Mouse (Mus musculus): Measurements from ENCODE around the gene Cldn2. TPM values are rescaled to one million over a fixed set of nuclear protein-coding genes. Genes with fewer than 3 reads are reported as not detected.

Cldn2 gene
- polyA plus RNA-seq, 1 experiment from 2014 or later, result 0.18 TPM

- Histone ChIP-seq H3K27ac (replicated peaks) (no peak overlapping the region), H3K9ac (ENCODE audit: low read length) (no peak overlapping the region), H3K36me3 (ENCODE audit: control insufficient read depth, insufficient read depth, low read length) (no peaks in the 10 kb centered on the region), H3K4me1 (replicated peaks; ENCODE audit: control insufficient read depth, insufficient read depth) (no peaks in the 10 kb centered on the region), H3K4me3 (ENCODE audit: low read depth, low read length) (no peak overlapping the region), H3K27me3 (ENCODE audit: control insufficient read depth, insufficient read depth, low read length) (no peaks in the 10 kb centered on the region), H3K9me3 (ENCODE audit: control insufficient read depth, low read length) (no peaks in the 10 kb centered on the region), H3K4me2 (replicated peaks; ENCODE audit: low read depth) (no peak overlapping the region)
- no peak for DNase-seq (ENCODE audit: low spot score)
- no peak for ATAC-seq (ENCODE audit: low FRiP score, low TSS enrichment)
- TF ChIP-seq EP300 (optimal IDR thresholded peaks at IDR 0.05) (no peak), CTCF (IDR thresholded peaks at IDR 0.05; ENCODE audit: low read depth) (no peak)
- 87% methylated on average over 6 of the region's 6 CpGs for WGBS
These were observed 27.9 kb downstream of the Cldn2 start for GRCm38 (mm10) chrX:139828363-139829092.

- Histone ChIP-seq H3K9me3 (ENCODE audit: control insufficient read depth, low read length) (no peaks in the 10 kb centered on the region), H3K27me3 (ENCODE audit: control insufficient read depth, insufficient read depth, low read length) (no peaks in the 10 kb centered on the region), H3K36me3 (ENCODE audit: control insufficient read depth, insufficient read depth, low read length) (no peaks in the 10 kb centered on the region), H3K9ac (ENCODE audit: low read length) (no peak overlapping the region), H3K27ac (replicated peaks) (no peak overlapping the region), H3K4me2 (replicated peaks; ENCODE audit: low read depth) (no peak overlapping the region), H3K4me3 (ENCODE audit: low read depth, low read length) (no peak overlapping the region), H3K4me1 (replicated peaks; ENCODE audit: control insufficient read depth, insufficient read depth) (no peaks in the 10 kb centered on the region)
- TF ChIP-seq CTCF (IDR thresholded peaks at IDR 0.05; ENCODE audit: low read depth), result peak; percentile 85
- TF ChIP-seq EP300 (optimal IDR thresholded peaks at IDR 0.05), result no peak
- ATAC-seq (ENCODE audit: low FRiP score, low TSS enrichment) (no peak), DNase-seq (ENCODE audit: low spot score) (peak; percentile 50)
- 22% methylated on average over 5 of the region's 5 CpGs for WGBS
These were observed 31.8 kb downstream of the Cldn2 start for GRCm38 (mm10) chrX:139832464-139832863.

- no peaks in the 10 kb centered on the region for H3K9me3 ChIP-seq (ENCODE audit: control insufficient read depth, low read length)
- H3K27ac ChIP-seq (replicated peaks), result no peak overlapping the region
- H3K27me3 ChIP-seq (ENCODE audit: control insufficient read depth, insufficient read depth, low read length), result no peaks in the 10 kb centered on the region
- no peaks in the 10 kb centered on the region for H3K36me3 ChIP-seq (ENCODE audit: control insufficient read depth, insufficient read depth, low read length)
- H3K4me2 ChIP-seq (replicated peaks; ENCODE audit: low read depth), result no peak overlapping the region
- H3K4me1 ChIP-seq (replicated peaks; ENCODE audit: control insufficient read depth, insufficient read depth), result no peaks in the 10 kb centered on the region
- DNase-seq (ENCODE audit: low spot score) (no peak), ATAC-seq (ENCODE audit: low FRiP score, low TSS enrichment) (no peak)
- H3K9ac ChIP-seq (ENCODE audit: low read length), result no peak overlapping the region
- no peak overlapping the region for H3K4me3 ChIP-seq (ENCODE audit: low read depth, low read length)
- 32% methylated on average over 3 of the region's 3 CpGs for WGBS
- peak; percentile 61 for TF ChIP-seq CTCF (IDR thresholded peaks at IDR 0.05; ENCODE audit: low read depth)
- TF ChIP-seq EP300 (optimal IDR thresholded peaks at IDR 0.05), result no peak
These were observed 38.4 kb downstream of the Cldn2 start for GRCm38 (mm10) chrX:139839057-139839456.

- Histone ChIP-seq H3K27ac (replicated peaks) (no peak overlapping the region), H3K9me3 (ENCODE audit: control insufficient read depth, low read length) (no peaks in the 10 kb centered on the region), H3K4me2 (replicated peaks; ENCODE audit: low read depth) (no peak overlapping the region), H3K36me3 (ENCODE audit: control insufficient read depth, insufficient read depth, low read length) (no peaks in the 10 kb centered on the region), H3K9ac (ENCODE audit: low read length) (no peak overlapping the region), H3K4me3 (ENCODE audit: low read depth, low read length) (no peak overlapping the region), H3K27me3 (ENCODE audit: control insufficient read depth, insufficient read depth, low read length) (no peaks in the 10 kb centered on the region), H3K4me1 (replicated peaks; ENCODE audit: control insufficient read depth, insufficient read depth) (no peaks in the 10 kb centered on the region)
- TF ChIP-seq EP300 (optimal IDR thresholded peaks at IDR 0.05) (no peak), CTCF (IDR thresholded peaks at IDR 0.05; ENCODE audit: low read depth) (no peak)
- no peak for DNase-seq (ENCODE audit: low spot score)
- WGBS, result 65% methylated on average over 6 of the region's 6 CpGs
- no peak for ATAC-seq (ENCODE audit: low FRiP score, low TSS enrichment)
These were observed 40.5 kb downstream of the Cldn2 start for GRCm38 (mm10) chrX:139841091-139841490.

- H3K36me3 ChIP-seq (ENCODE audit: control insufficient read depth, insufficient read depth, low read length), result no peaks in the 10 kb centered on the region
- no peak for DNase-seq (ENCODE audit: low spot score)
These were observed 54.2 kb downstream of the Cldn2 start for GRCm38 (mm10) chrX:139854795-139855194.

GRCm38 (mm10) chrX:139859402-139859801 is 58.8 kb downstream of the Cldn2 start:
- H3K4me1 ChIP-seq (replicated peaks; ENCODE audit: control insufficient read depth, insufficient read depth), result no peaks in the 10 kb centered on the region
- 54% methylated on average over 5 of the region's 5 CpGs for WGBS
- ATAC-seq (ENCODE audit: low FRiP score, low TSS enrichment), result peak; percentile 61

More at GRCm38 (mm10) chrX:139854795-139855194, 54.2 kb downstream of the Cldn2 start:
- H3K4me3 ChIP-seq (ENCODE audit: low read depth, low read length), result no peak overlapping the region
- WGBS, result 81% methylated on average over 4 of the region's 4 CpGs
- no peak for TF ChIP-seq EP300 (optimal IDR thresholded peaks at IDR 0.05)
- no peak for TF ChIP-seq CTCF (IDR thresholded peaks at IDR 0.05; ENCODE audit: low read depth)
- H3K27ac ChIP-seq (replicated peaks), result no peak overlapping the region
- ATAC-seq (ENCODE audit: low FRiP score, low TSS enrichment), result no peak
- no peak overlapping the region for H3K9ac ChIP-seq (ENCODE audit: low read length)
- H3K4me2 ChIP-seq (replicated peaks; ENCODE audit: low read depth), result no peak overlapping the region
- H3K27me3 ChIP-seq (ENCODE audit: control insufficient read depth, insufficient read depth, low read length), result no peaks in the 10 kb centered on the region
- H3K4me1 ChIP-seq (replicated peaks; ENCODE audit: control insufficient read depth, insufficient read depth), result no peaks in the 10 kb centered on the region
- H3K9me3 ChIP-seq (ENCODE audit: control insufficient read depth, low read length), result no peaks in the 10 kb centered on the region

More at GRCm38 (mm10) chrX:139859402-139859801, 58.8 kb downstream of the Cldn2 start:
- no peak for TF ChIP-seq EP300 (optimal IDR thresholded peaks at IDR 0.05)
- TF ChIP-seq CTCF (IDR thresholded peaks at IDR 0.05; ENCODE audit: low read depth), result no peak
- Histone ChIP-seq H3K27ac (replicated peaks) (no peak overlapping the region), H3K27me3 (ENCODE audit: control insufficient read depth, insufficient read depth, low read length) (no peaks in the 10 kb centered on the region), H3K4me3 (ENCODE audit: low read depth, low read length) (no peak overlapping the region), H3K9ac (ENCODE audit: low read length) (no peak overlapping the region), H3K4me2 (replicated peaks; ENCODE audit: low read depth) (no peak overlapping the region), H3K9me3 (ENCODE audit: control insufficient read depth, low read length) (no peaks in the 10 kb centered on the region), H3K36me3 (ENCODE audit: control insufficient read depth, insufficient read depth, low read length) (no peaks in the 10 kb centered on the region)
- no peak for DNase-seq (ENCODE audit: low spot score)

Other genes starting within 250 kb of the Cldn2 start
- gene Rnf128, start 237.5 kb upstream of the Cldn2 start, polyA plus RNA-seq (2015; fragmentation: Nextera tagmentation; extraction: Ambion mirVana), result 104 and 114 TPM in 2 replicates
- 1.6 and 1.8 TPM in 2 replicates for gene Tbc1d8b, start 115.8 kb upstream of the Cldn2 start, polyA plus RNA-seq (2015; fragmentation: Nextera tagmentation; extraction: Ambion mirVana)
- 0.25 and 0.38 TPM in 2 replicates for gene Gm15013, start 86.3 kb upstream of the Cldn2 start, polyA plus RNA-seq (2015; fragmentation: Nextera tagmentation; extraction: Ambion mirVana)
- gene Ripply1, start 18.5 kb upstream of the Cldn2 start, polyA plus RNA-seq (2015; fragmentation: Nextera tagmentation; extraction: Ambion mirVana), result not detected in 2 replicates
- 5.1 and 5.5 TPM in 2 replicates for gene Morc4, start 70.8 kb downstream of the Cldn2 start, polyA plus RNA-seq (2015; fragmentation: Nextera tagmentation; extraction: Ambion mirVana)
- gene Rbm41, start 197.8 kb downstream of the Cldn2 start, polyA plus RNA-seq (2015; fragmentation: Nextera tagmentation; extraction: Ambion mirVana), result 1.1 TPM in 2 replicates

Measured in stomach, postnatal 0 days (tissue).